Mouse (Mus musculus) neutrophil, adult 5-6 weeks (primary cell): ENCODE data around the gene Ces2a. TPM values are rescaled to one million over a fixed set of nuclear protein-coding genes. Genes with fewer than 3 reads are reported as not detected.

Experiments used
- ATAC-seq: fragments of 151-379, 151-347 bp; 2 replicates; pipeline ENCODE4 v1.8.0; 2017; ENCODE audit warnings: mild to moderate bottlenecking, moderate TSS enrichment; ENCODE audit not compliant: insufficient number of reproducible peaks, poor library complexity, low FRiP score, severe bottlenecking; ENCODE audit errors: extremely low read depth
- total RNA-seq: library from RNA; stranded (forward); fragments of 200-1000 nt; gene quantifications from 2 replicates; pipeline ENCODE4 v1.2.3, GENCODE M21; 2017

Ces2a gene
- total RNA-seq: not detected in 2 replicates

DNA sequence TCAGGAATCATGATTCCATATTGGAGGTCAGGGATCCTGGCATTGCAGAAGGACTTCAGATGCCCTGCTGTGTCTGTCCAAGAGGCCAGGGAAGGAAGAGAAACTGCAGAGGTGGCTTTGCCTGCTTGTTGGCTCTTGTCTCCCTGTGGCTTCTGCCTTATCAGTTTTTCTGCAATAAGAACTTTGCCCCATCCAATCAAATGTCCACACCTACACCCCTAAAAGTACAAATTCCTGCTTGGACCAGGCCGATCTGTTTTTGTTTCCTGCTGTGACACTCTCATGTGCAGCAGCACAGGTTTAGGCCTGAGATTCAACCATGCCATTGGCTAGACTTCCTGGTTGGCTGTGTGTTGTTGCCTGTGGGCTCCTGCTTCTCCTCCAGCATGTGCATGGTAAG lies at the start of gene Ces2a:
TSS of gene Ces2a (plus strand) at position 251 of the 400 bp plus-strand sequence.
- no peak for ATAC-seq

DNA sequence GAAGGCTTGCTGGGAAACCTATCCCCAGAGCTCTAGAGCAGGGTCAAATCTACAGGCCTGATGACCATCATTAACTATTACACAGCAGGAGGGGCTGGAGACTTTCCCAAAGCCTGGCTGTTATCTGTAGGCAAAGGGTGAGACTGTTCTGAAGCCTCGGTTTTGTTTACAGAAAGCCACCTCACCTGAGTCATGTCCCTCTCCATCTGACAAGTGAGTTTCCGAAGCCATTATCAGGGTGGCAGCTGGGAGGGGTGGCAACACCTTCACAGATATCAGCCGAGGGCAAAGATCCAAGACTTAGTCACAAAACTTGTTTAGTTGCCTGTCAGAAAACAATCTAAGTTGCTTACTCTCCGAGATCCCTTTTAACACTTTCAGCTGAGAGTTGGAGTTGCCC lies 45.4 kb upstream of the Ces2a start:
- ATAC-seq: no peak

DNA sequence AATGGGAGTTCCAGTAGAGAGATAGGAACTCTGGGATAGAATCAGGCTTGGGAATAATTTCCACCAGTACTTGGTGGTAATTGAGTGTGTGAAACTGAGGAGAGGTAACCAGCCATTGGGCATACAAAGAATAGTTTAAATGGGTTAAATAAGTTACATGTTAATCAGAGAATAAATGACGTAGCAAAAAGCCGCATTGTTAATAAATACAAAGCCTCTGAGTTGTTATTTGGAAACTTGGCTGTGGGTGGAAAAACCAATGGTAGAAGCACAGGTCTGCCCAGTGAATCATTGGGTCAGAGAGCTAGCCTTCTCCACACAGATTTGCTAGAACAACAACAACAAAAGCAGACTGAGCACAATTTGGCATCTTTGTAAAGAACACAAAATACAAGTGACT lies 35.2 kb upstream of the Ces2a start:
- no peak for ATAC-seq

DNA sequence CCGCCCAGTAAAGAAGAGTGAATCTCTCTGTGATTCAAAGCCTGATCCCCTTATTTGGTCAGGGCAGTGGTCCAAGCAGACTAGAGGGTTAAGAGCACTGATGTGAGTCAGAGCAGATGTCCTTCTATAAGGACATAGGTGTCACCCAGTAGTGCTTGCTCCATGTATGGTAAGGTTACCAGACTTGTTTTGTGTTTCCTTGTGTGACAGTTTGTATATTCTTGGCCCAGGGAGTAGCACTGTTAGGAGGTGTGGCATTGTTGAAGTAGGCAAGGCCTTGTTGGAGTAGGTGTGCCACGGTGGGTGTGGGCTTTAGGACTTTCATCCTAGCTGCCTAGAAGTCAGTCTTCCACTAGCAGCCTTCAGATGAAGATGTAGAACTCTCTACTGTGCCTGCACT lies 31.9 kb upstream of the Ces2a start:
- ATAC-seq: no peak

DNA sequence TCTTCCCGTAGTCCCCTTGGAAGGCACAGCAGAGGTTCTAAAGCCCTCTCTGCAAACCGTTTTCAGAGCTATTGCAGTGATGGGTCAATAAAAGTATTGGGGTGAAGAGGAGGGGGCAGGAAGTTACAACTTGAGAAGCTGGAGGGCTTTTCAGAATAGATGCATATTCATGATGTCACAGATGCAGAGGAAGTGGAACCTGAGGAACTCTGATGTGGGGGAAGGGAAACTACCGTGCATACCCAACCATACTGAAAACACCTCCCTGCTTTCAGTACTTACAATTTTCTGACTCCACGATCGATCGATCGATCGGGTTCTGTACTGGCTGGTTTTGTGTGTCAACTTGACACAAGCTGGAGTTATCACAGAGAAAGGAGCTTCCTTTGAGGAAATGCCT lies 12.6 kb upstream of the Ces2a start:
- no peak for ATAC-seq

DNA sequence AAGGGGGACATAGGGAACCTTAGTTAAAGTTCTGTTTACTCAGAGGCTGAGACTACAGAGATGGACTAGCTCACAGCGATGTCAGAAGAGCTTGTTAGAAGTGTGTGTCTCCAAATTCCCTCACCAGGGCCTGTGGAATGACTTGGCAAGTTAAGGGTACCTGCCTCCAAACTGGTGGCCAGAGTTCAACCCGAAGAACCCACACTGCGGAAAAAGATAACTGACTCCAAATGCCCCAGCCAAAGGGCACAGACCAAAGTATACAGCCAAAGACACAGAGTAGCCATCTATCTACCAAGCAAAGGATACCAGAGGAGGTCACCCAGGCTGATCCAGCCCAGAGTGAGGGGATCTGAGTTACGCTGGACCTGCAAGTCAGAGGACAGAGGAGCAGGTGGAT lies 2.4 kb upstream of the Ces2a start:
- no peak for ATAC-seq

DNA sequence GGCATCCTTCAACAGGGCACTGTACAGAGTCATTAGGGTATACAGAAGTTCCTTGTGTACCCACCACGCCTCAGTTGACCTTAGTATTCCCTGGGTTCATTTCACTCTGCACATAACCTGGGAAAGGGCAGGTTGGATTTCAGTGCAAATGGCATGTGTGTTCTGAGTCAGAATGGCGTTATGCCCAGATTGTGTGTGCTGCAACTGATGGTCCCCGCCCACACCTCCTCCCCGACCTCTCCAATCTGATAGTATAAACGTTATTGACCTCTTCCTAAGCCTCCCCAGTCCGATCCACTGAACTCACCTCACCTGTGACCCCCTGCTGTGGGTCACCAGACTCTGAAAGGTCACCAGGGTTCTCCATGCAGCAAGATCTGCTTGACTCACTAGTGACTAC lies 1.8 kb upstream of the Ces2a start:
- ATAC-seq: no peak

DNA sequence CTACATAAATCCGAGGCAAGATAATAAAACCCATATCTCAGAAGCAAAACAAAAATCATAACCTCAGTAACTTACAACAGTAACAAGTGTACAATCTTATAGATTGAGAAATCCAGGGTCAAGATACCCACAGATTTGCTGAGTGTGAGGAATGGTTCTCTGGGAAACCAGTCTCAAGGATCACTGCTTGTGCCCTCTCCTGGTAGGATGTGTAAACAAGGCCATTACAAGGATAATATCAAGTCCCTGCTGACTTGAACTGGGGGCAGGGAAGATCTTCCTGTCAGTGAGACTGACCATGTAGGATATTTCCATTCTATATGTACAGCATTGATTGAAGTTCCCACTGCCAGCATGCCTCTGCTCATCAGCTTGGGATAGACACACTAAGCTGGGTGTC lies 8.2 kb downstream of the Ces2a start:
- no peak for ATAC-seq

DNA sequence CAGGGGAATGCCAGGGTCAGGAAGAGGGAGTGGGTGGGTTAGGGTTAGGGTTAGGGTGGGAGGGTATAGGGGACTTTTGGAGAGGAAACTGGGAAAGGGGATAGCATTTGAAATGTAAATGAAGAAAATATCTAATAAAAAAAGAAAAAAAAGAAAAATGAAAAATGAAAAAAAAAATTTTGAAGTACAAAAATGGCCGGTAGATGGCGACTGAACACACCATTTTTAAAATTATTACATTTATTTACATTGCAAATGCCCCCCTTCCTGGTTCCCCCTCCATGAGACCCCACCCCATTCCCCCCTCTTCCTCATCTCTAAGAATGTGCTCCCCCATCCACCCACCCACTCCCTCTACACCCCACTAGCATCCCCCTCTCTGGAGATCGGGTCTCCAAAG lies 9.6 kb downstream of the Ces2a start:
- no peak for ATAC-seq

DNA sequence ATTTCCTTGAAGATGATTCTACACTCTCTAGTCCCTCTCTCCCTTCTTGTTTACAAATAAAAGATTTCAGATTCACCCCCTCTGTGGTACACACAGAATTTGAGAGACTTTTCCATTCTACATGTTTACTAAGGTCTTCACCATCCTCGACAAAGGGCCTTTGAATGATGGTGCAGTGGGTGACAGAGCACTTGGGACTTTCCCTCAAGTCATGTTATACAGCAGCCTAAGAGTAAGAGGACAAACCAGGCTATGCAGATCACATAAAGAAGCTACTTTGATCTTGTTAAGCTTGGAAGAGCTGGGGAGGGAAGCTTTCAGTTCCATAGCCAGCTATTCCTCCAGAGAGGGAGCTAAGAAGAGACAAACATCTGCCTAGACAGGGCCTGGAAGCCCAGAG lies 19.0 kb downstream of the Ces2a start:
- ATAC-seq: no peak

DNA sequence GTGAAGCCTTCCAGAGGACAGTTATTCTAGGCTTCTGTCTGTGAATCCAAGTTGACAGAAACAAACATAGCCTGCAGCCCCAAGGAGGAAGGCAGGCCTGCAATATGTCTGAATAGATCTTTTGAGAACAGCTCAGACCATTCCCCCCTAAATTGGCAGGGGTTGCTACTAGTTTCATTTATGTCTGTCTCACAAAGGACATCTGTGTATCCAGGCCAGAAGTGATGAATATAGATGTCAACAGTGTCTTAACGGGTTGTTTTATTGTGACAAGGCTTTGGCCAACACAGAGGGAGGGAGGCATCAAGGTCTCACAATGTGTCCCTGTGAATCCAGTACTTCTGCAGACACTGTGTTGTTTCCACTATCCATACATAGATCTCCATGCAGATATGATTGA lies 23.8 kb downstream of the Ces2a start:
- no peak for ATAC-seq

DNA sequence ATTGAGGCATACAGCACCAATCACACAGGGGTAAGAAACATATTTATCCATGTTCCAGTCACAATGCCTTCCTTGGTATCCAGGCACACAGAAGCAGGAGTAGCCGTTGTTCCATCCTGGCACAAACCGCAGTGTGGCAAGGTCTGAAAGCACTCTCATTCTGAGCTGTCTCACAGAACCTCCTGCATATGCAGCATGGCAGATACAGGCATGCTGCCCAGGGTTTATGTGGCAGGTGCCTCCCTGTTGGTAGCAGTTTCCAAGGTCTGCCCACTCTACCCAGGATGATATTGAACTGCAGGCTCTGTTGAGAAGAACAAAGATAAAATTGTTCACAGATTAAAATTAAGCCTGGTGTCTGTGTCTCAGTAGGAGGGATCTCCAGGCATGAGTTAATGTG lies 24.4 kb downstream of the Ces2a start:
- no peak for ATAC-seq

DNA sequence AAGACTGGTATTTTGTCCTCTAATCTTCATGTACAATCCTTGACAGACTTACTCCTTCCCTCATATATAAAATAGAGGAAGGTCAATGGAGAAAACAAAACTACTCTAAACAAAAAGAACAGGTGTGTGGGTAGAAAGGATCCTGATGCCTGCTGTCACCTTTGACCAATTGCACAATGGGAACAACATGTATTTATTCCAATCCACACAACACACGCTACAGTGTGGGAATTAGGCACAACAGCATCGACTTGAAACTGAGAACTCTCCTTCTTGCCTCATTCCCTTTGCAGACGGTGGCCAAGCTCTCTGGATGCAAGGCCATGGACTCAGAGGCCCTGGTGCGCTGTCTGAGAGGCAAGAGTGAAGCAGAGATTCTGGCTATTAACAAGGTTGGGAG lies 27.3 kb downstream of the Ces2a start:
- ATAC-seq: no peak

DNA sequence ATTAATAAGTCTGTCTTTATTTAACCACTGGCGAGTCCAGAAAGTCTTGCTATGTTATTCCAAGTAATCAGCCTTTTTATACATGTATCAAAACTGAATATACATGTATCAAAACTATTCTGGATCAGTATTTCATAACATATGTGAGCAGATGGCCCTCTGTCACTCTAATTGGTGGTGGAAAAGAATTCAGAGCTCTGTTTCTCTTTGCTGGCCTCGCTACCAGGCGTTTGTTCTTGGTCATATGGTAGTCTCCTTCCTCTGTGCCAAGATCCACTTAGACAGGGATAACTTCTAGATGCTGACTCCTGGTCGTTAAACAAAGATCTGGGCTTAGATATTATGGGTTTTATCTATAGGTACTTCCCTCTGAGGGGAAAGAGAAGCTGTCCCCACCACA lies 32.7 kb downstream of the Ces2a start:
- no peak for ATAC-seq

DNA sequence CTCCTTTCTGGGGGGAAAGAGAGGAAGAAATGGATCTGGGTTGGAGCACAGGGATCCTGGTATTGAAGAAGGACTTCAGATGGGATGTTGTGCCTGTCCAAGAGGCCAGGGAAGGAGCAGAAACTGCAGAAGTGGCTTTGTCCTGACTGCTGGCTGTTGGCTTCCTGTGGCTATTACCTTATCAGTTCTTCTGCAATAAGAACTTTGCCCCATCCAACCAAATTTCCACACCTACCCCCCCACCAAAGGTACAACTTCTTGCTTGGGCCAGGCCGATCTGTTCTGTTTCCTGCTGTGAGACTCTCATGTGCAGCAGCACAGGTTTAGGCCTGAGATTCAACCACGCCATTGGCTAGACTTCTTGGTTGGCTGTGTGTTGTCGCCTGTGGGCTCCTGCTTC lies 36.6 kb downstream of the Ces2a start:
- ATAC-seq: no peak

DNA sequence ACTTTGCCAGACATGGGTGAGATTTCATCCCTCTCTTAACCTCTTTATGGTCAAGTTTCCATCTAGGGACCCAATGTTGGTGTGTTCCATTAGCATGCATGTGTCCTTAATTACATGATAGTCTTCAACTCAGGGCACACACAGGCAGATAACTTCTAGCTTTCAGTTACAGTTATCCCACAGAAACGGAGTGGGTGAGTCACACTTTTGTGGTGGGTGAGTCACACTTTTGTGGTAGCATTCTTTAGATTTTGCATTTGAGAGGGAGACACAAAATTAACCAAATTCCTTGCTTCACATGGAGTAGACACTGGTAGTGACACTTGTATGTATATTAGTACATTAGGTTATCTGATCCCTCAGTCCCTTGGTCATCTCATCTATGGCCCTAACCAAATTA lies 53.2 kb downstream of the Ces2a start:
- no peak for ATAC-seq

DNA sequence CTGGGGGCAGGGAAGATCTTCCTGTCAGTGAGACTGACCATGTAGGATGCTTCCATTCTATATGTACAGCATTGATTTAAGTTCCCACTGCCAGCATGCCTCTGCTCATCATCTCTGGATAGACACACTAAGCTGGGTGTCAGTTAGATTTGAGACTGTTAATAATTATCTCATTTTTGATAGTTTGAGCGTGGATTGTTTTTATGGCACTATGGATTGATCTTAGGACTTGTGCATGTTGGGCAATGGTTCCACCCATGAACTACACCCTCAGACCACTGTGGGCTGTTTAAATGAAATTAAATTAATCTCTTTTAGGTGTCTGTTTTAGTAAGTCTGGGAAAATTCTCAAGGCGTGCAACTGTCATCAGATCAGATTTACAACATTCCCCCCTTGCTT lies 55.1 kb downstream of the Ces2a start:
- no peak for ATAC-seq

DNA sequence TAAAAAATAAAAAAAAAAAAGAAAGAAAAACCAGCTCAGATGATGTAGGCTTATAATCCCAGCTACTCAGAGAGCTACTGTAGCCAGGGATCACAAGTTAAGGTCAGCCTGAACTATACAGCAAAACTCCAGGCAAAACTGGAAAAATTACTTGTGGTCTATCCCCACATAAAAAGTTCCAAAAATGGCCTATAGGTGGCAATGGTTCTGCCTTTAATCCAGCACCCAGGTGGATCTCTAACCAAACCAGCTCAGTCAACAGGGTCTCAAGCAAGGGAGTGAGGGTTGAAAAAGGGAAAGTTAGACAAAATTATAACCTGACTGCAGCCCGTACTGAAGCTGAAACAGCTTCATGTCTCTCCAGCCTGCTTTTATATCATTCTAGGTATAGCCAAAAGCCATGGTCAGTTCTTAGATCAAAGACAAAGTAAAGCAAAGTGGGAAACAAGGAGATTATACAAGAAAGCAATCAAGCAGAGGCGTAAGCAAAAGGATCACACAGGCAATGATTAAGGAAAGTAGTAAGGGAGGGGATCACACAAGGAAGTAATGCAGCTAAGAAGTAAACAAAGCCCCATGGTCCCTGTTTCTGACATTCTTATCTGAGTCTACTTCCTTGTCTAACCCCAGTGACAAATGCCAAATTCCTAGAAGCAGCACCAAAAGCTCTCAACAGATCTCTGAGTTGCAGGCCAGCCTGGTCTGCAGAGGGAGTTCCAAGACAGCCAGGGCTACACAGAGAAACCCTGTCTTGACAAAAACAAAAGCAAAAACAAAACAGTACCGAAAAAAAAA lies 56.3 kb downstream of the Ces2a start:
- no peak for ATAC-seq
